Mouse (Mus musculus): ENCODE measurements at regions not wholly inside any gene's neighbourhood (a gene's known extent, or its start where the extent isn't known, plus 50 kb on each side); places are given as distances from the start of the nearest gene placed in this dataset.
A peak's percentile ranks its signal among the peaks of the same experiment; 100 is the strongest.

GRCm38 (mm10) chr10:65716914-65717610, 1378.9 kb upstream of the Jmjd1c start:
- DNase-seq (ENCODE audit: extremely low spot score in 1 of 2, low spot score in 1 of 2): no peak

GRCm38 (mm10) chr10:65722496-65722895, 1373.4 kb upstream of the Jmjd1c start:
- DNase-seq (ENCODE audit: extremely low spot score in 1 of 2, low spot score in 1 of 2): no peak

GRCm38 (mm10) chr10:65769451-65769850, 1326.5 kb upstream of the Jmjd1c start:
- DNase-seq (ENCODE audit: extremely low spot score in 1 of 2, low spot score in 1 of 2): peak in 1 of 2 experiments; percentile 61

GRCm38 (mm10) chr10:65771936-65772335, 1324.0 kb upstream of the Jmjd1c start:
- DNase-seq (ENCODE audit: extremely low spot score in 1 of 2, low spot score in 1 of 2): no peak

- DNase-seq (ENCODE audit: extremely low spot score in 1 of 2, low spot score in 1 of 2): no peak
These were observed 1310.9 kb upstream of the Jmjd1c start for GRCm38 (mm10) chr10:65784994-65785393.
